Mouse (Mus musculus) C2C12 (cell line): ENCODE data around the gene Armc8. TPM values are rescaled to one million over a fixed set of nuclear protein-coding genes. Genes with fewer than 3 reads are reported as not detected.
A peak's percentile ranks its signal among the peaks of the same experiment; 100 is the strongest.
"Not testable (repeated sequence)": the region's sequence is repeated elsewhere in the genome, so short reads cannot be mapped to it uniquely, and the experiment has no call there.

Experiments used
- H3K27me3 ChIP-seq: one replicate; pipeline ENCODE4 v1.6.1; 2011; ENCODE audit not compliant: control insufficient read depth, insufficient read depth, insufficient read length
- H3K36me3 ChIP-seq: one replicate; pipeline ENCODE4 v1.6.1; 2011; ENCODE audit not compliant: control insufficient read depth, insufficient read depth
- H3K4me3 ChIP-seq: one replicate; pipeline ENCODE4 v1.5.1; 2011; ENCODE audit warnings: mild to moderate bottlenecking, control low read depth; ENCODE audit not compliant: poor library complexity, insufficient read depth, severe bottlenecking
- H3K79me2 ChIP-seq: one replicate; pipeline ENCODE4 v1.6.1; 2011; ENCODE audit not compliant: control insufficient read depth, insufficient read depth
- H3K79me3 ChIP-seq: one replicate; pipeline ENCODE4 v1.6.1; 2011; ENCODE audit warnings: low read depth, control low read depth
- H3ac ChIP-seq: one replicate; pipeline ENCODE3; 2011; ENCODE audit warnings: low read depth; ENCODE audit not compliant: control insufficient read depth, insufficient read length
- CEBPB ChIP-seq: IDR thresholded peaks from one replicate; pipeline ENCODE4 v1.6.1; 2011; ENCODE audit warnings: low read depth, mild to moderate bottlenecking, control low read depth, moderate library complexity
- CTCF ChIP-seq: IDR thresholded peaks from one replicate; pipeline ENCODE4 v1.5.1; 2011; ENCODE audit not compliant: control insufficient read depth, insufficient read depth, insufficient read length
- FOSL1 ChIP-seq: IDR thresholded peaks from one replicate; pipeline ENCODE4 v1.8.0; 2011; ENCODE audit warnings: mild to moderate bottlenecking, low read length; ENCODE audit not compliant: poor library complexity, insufficient read depth, severe bottlenecking
- MAX ChIP-seq: IDR thresholded peaks from one replicate; pipeline ENCODE4 v1.6.1; 2011; ENCODE audit warnings: mild to moderate bottlenecking, control low read depth
- MYOD1 ChIP-seq: IDR thresholded peaks from one replicate; pipeline ENCODE4 v1.6.1; 2011; ENCODE audit warnings: low read depth; ENCODE audit not compliant: control insufficient read depth, insufficient read length
- MYOG ChIP-seq: IDR thresholded peaks from one replicate; pipeline ENCODE4 v1.6.1; 2011; ENCODE audit not compliant: control insufficient read depth, insufficient read length; ENCODE audit errors: extremely low read depth
- USF1 ChIP-seq: IDR thresholded peaks from one replicate; pipeline ENCODE4 v1.6.1; 2011; ENCODE audit warnings: low read depth, mild to moderate bottlenecking, control low read depth, moderate library complexity
- long read RNA-seq, 2 experiments: library from polyadenylated mRNA; unstranded; transcript quantifications; one replicate each; pipeline ENCODE4 v2.0.0; 2019 to 2020
- polyA plus RNA-seq: library from polyadenylated mRNA; unstranded; fragments of >200 nt; fragmentation: generic; extraction: Trizol; gene quantifications from one replicate; pipeline ENCODE4 v1.2.1, GENCODE M21; 2012; ENCODE audit warnings: missing spikeins

The Armc8 gene
- 7.0 TPM for polyA plus RNA-seq
- long read RNA-seq, experiment 1, full-length matches to known transcripts = 23 of 28 reads
- long read RNA-seq, experiment 1, partial matches to known transcripts = 3 of 28 reads
- long read RNA-seq, experiment 1, other reads (novel, unspliced or antisense) = 2 of 28 reads
- long read RNA-seq, experiment 2, full-length matches to known transcripts = 134 of 177 reads
- long read RNA-seq, experiment 2, partial matches to known transcripts = 4 of 177 reads
- long read RNA-seq, experiment 2, other reads (novel, unspliced or antisense) = 39 of 177 reads

GRCm38 (mm10) chr9:99568347-99569070 lies at the start of gene Armc8:
TSS of gene Armc8 (minus strand) at chr9:99568899.
- TF ChIP-seq FOSL1 = no peak
- TF ChIP-seq MAX = peak; percentile 23

GRCm38 (mm10) chr9:99612202-99612601 lies 43.5 kb upstream of the Armc8 start, which contains the start of gene A4gnt:
TSS of gene A4gnt (plus strand) at chr9:99612502.
- Histone ChIP-seq H3K36me3 (no peaks in the 10 kb centered on the region), H3K4me3 (no peak within 1 kb of the TSS), H3K27me3 (no peaks in the 10 kb centered on the region), H3K79me3 (no peaks in the 10 kb centered on the region), H3K79me2 (no peaks in the 10 kb centered on the region), H3ac (no peak within 1 kb of the TSS)
- TF ChIP-seq MAX (no peak), FOSL1 (no peak), MYOD1 (no peak)

More at GRCm38 (mm10) chr9:99568347-99569070, at the start of gene Armc8:
- H3K36me3 ChIP-seq = no peaks in the 10 kb centered on the region
- peaks cover 43% of the 10 kb centered on the region for H3K79me3 ChIP-seq
- H3ac ChIP-seq = peak within 1 kb of the TSS; percentile 95
- no peaks in the 10 kb centered on the region for H3K27me3 ChIP-seq
- peak within 1 kb of the TSS; percentile 89 for H3K4me3 ChIP-seq
- peaks cover 50% of the 10 kb centered on the region for H3K79me2 ChIP-seq

GRCm38 (mm10) chr9:99603566-99603965 lies 34.9 kb upstream of the Armc8 start:
- TF ChIP-seq USF1 = no peak
- no peak for TF ChIP-seq FOSL1
- no peak for TF ChIP-seq MYOD1
- no peak for TF ChIP-seq CEBPB
- Histone ChIP-seq H3K79me2 (no peaks in the 10 kb centered on the region), H3K79me3 (no peaks in the 10 kb centered on the region), H3ac (no peak overlapping the region), H3K36me3 (no peaks in the 10 kb centered on the region), H3K27me3 (no peaks in the 10 kb centered on the region), H3K4me3 (no peak overlapping the region)

GRCm38 (mm10) chr9:99599127-99599526 lies 30.4 kb upstream of the Armc8 start:
- not testable (repeated sequence) for H3K79me3 ChIP-seq, H3K79me2 ChIP-seq, H3ac ChIP-seq, H3K4me3 ChIP-seq, H3K36me3 ChIP-seq, H3K27me3 ChIP-seq

- Histone ChIP-seq H3ac (no peak overlapping the region), H3K27me3 (no peaks in the 10 kb centered on the region), H3K79me2 (no peaks in the 10 kb centered on the region), H3K36me3 (no peaks in the 10 kb centered on the region), H3K4me3 (no peak overlapping the region), H3K79me3 (no peaks in the 10 kb centered on the region)
- TF ChIP-seq CTCF (no peak), USF1 (no peak), MYOD1 (no peak), MAX (no peak), MYOG (no peak)
Observed at GRCm38 (mm10) chr9:99591144-99591543, 22.4 kb upstream of the Armc8 start.

GRCm38 (mm10) chr9:99587505-99588202 lies 19.0 kb upstream of the Armc8 start:
- H3K79me2 ChIP-seq = no peaks in the 10 kb centered on the region
- TF ChIP-seq CTCF (peak; percentile 63), USF1 (no peak)
- H3K79me3 ChIP-seq = no peaks in the 10 kb centered on the region
- H3K4me3 ChIP-seq = no peak overlapping the region
- no peak overlapping the region for H3ac ChIP-seq
- no peaks in the 10 kb centered on the region for H3K27me3 ChIP-seq
- H3K36me3 ChIP-seq = peaks cover 19% of the 10 kb centered on the region
